Mouse (Mus musculus) urinary bladder, postnatal 14 days (tissue): ENCODE results near the gene Six1.
"Not testable (repeated sequence)": the region's sequence is repeated elsewhere in the genome, so short reads cannot be mapped to it uniquely, and the experiment has no call there.

Experiments
- DNase-seq: peaks from one replicate; pipeline ENCODE4 v3.0.0; 2021; ENCODE audit warnings: low spot score

Six1 gene

DNA sequence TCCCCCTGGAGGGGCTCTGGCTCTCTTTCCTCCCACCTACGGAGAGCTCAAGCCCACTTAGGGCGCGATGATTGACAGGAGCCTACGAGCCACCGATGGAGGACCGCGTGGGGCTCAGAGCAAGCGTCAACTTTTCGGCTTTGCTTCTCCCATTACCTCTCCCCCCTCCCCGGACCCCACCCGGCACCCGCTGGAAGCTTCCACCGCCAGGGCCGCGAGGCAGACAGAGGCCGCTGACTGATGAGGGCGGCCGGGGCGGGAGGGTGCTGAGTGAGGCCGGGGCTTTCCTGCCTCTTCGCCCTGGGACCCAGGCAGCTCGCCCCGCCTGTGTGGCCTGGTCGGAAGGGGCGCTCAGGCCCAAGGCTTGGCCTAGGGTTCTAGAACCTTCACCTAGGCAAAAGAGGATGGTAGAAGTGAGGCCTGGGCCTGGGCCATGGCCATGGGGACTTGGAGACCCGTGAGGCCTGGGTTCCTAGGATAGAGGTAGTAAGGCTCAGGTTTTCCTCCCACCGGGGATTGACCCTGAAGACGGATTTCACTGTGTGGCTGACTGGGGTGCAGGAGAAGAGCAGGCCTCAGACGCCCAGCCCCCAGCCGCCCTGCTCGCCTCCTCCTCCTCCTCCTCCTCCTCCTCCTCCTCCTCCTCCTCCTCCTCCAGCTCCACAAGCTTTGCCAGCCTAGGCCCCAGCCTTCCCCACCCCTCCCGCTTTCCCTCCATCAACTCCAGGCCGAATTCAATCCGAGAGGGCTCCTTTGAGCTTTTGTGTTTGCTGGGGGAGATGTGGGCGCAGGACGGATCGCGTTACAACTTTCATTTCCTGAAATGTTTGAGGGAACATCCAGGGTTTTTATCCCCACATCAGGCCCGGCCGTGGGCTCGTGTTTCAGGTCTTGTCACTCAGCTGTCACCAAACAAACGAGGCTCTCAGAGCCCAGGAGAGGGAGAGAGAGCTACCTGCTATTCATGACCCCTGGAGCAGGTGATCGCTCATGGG, 18.5 kb downstream of the Six1 start:
- no peak for DNase-seq

DNA sequence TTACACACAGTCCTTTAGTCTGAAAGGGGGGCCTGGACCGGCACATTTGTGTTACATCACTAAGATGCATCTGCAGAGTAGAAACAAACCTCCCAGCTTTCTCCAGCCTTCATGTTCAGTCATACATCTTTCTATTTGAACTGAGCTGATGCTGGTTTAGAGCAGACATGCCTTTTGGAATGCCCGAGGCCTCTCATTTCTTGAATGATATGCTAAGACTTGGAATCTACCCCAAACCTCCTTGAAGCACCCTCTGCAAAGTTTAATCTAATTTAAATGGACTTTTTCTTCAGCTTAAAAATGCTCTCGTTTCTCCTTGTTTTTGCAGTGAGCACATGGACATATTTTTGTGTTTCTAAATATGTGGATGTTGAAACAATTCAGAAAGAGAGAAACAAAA, 21.0 kb downstream of the Six1 start:
- no peak for DNase-seq

DNA sequence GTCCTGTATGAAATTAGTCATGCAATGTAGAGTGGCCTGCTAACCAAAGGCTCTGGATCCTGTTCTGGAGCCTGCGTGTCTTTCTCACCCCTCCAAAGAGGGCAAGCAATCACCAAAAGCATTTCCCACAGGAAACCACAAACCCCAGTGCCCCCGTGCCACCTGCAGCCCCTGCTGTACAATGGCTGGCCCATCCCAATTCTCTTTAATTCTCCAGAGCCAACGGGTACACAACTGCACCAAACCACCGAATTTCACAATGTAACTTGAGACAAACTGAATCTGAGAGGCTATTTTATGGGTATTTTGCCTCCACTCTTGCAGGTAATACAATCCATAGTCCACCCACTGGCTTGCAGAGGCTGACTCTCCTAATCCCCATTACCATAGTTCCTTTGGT, 22.4 kb downstream of the Six1 start:
- DNase-seq, result no peak

DNA sequence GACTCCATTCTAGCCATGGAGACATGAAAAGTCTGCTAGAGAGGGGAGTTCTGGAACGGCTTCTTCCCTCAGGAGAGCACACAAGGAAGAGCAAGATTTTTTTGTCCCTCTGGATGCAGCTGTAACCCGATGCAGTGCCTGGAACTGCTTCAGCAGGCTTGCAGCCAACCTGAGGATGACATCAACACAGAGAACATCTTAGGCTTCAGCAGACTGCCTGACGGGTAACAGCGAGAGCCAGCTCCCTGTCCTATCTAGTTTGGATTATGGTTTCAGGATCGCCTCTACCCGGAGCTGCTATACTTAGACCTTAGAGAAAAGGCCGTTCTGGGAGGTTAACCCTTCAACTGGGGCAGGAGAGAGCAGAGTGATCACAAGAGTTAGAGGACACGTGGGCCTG, 28.2 kb downstream of the Six1 start:
- peak; percentile 69 for DNase-seq

DNA sequence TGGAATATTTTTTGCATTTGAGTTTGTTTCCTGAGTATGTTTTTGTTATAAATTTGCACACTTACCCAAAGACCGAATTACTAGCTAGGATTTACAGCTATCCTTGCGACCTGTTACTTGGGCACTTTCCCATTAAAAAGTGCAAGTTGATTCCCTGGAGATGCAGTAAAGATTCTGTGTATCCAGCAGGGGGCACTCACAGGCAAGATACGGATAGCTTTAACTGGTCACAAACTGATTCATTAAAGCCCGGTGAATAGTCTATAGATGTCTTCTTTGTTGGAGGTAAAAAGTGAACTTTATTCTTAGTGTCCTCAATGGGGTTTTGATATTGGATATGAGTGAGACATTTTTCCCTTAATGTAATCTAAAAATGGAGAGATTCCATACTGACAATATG, 32.7 kb downstream of the Six1 start:
- DNase-seq, result peak; percentile 78

DNA sequence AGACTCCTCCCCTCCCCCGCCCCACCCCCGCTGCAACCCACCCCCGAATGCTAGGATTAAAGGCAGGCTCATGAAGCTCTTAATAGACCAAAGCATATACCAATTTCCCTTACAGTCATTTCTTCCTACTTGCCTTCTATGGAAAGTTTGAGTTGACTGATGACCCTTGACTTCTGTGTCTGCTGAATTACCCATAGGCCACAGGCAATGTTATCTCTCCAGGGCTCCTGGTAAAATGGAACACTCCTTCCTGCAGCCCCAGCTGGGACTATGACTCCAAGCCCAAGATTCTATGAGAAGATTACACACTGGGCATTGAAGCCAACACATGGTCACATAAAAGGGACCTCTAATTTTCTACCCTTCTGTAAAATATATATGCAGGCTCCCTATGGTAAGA, 33.3 kb downstream of the Six1 start:
- no peak for DNase-seq

DNA sequence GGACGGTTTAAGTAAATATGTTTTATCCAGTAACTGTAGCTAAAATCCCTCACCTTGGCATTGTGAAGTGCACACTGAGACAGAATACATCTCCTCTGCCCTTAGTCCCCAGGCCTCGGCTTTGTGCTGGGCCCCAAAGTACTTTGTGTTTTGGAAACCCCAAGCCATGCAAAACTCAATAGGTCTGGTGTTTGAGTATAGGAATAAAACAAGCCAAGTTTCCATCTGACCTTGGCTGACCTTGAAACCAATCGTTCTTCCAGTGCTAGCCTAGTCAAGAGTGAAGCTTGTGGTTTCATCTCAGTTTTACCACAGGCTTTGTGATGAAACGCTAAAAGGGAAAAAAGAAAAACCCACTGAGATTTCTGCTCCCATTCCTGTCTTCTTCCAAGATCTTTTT, 34.8 kb downstream of the Six1 start:
- DNase-seq, result no peak

DNA sequence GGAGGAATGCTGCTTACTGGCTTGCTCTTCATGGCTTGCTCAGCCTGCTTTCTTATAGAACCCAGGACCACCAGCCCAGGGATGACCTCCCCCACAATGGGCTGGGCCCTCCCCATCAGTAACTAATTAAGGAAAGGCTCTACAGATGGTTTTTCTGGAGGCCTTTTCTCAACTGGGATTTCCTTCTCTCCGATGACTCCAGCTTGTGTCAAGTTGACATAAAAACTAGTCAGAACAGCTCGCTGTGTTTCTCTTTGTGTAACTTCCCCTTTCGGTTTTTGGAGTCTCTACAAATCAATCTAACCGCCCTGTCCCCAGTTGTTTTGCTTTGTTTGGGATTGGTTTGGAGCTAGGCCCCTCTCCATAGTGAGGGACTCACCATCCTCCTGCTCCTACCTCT, 37.5 kb downstream of the Six1 start:
- no peak for DNase-seq

DNA sequence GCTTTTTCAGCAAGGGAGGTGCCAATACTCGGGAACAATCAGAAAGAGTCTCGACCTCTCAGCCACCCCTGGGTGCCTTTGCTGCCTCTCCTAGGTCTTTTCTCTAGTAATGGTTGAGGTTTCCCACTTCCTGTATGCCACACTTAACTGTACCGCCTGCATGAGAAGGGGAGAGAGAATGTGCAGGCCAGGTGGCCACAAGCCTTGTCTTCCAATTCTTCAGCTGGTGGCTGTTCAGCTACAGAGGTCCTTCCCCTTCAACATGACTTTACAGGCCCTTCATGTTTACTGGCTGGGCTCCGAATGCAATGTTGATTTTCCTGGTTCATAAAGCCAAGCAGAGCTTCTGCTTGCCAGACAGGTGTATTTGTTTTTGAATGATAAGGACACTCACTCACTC, 39.4 kb downstream of the Six1 start:
- peak; percentile 59 for DNase-seq

DNA sequence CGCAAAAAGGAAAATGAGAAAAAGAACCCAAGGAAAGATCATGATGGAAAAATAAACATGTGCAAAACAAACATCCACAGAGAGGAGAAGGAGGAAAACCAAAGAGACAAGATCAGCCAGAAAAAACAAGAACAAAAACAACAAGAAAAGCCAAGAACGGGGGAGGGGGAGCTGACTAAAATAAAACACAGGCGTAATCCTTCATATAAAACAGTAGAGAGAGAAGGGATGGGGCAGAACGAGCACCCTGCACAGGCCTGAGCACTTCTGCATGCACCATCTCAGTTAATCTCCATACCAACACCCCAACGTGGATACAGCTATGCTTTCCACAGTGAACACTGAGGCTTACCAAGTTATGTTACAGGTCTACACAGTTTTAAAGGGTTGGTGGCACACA, 40.9 kb downstream of the Six1 start:
- DNase-seq, result no peak

DNA sequence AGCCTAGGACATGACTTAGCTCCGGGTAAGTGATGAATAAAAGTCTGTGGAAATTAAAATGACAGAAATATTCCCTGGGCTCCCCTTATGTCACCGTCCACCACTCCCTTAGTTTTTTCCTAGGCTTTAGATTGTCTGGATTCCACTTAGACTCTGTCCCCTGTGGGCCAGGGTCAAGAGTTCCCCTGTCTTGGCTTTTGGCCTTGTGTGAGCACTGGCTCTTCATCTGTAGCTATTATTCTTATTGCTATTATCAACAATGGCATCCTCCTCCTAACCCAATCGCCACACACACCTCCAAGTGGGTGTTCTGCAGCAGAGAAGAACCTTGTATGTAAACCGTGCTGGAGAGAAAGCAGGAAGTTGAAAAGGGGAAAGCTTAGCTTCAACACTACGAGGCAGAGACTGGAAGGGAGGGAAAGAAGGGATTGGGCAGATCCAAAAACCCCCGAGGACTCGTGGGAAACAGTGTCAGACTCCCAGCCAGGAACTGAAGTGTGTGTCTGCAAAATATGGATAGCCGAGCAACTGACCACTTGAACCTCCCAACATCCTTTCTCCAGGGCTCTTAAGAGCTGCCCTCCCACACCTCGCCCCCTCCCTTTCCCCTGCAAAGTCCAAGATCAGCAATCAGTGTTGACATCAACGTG, 41.4 kb downstream of the Six1 start:
- DNase-seq, result no peak

DNA sequence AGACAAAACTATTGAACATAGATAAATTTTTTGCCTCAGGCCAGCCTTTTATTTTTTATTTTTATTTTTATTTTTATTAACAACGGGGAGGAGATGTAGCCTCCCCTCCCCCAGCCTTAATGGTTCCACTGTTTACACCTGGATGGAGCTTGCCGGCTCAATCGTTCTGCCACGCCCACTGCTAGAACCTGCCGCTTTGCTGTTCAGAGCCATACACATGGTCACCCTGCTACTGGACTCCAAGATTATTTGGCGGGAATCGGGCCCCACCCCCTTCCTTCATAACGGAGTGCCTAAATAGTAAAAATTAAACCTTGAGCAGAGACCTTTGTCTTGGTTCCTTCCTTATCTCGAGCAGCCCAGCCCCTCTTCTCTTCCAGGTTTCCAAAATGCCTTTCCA, 50.8 kb downstream of the Six1 start:
- DNase-seq, result not testable (repeated sequence)

DNA sequence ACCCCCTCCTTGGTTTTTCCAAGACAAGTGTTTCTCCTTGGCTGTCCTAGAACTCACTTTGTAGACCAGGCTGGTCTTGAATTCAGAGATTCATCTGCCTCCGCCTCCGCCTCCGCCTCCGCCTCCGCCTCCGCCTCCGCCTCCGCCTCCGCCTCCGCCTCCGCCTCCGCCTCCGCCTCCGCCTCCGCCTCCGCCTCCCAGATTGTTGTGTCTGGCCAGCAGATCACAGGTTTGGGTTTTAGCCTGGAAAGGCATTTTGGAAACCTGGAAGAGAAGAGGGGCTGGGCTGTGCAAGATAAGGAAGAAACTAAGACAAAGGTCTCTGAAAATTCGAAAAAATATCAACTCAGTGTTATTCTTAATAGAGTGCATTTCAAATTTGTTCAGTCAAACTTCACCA, 51.4 kb downstream of the Six1 start:
- peak; percentile 63 for DNase-seq

DNA sequence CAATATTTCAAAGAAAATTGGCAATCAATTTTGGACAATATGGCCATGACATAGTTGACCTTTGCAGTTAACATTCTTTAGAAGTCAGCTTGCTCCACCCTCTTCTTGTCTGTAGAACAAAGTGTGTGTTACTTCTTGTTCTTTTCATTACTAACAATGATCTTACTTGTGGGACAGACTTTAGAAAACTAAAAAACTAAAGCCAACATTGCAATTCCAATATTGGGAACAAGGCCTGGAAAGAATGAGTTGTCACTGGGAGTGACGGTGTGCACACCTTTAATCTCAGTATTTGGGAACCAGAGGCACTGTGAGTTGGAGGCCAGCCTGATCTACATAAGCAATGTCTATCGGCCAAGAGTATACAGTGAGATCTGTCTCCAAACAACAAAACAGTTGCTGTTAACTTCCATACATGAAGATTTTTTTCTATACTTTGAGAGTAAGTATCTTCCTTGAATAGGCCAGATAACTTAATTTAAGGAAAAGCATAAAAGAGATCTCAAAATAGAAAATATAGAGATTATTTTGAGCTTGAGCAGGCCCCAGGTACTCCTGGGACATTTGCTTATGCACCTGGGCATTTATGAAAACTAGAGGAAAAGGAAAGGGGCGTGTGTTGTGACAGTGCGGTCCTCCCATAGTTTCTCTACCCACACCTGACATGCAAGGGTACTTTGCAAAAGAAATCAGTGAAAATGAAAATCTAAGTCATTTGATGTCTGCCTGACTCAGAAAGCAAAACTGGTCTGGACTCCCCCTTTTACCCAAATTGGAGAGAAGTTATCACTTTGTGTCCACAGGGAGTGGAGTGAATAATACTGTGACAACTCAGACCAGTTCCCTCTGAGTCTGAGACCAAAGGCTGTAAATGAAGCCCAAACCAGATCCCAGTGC, 55.3 kb downstream of the Six1 start:
- no peak for DNase-seq

DNA sequence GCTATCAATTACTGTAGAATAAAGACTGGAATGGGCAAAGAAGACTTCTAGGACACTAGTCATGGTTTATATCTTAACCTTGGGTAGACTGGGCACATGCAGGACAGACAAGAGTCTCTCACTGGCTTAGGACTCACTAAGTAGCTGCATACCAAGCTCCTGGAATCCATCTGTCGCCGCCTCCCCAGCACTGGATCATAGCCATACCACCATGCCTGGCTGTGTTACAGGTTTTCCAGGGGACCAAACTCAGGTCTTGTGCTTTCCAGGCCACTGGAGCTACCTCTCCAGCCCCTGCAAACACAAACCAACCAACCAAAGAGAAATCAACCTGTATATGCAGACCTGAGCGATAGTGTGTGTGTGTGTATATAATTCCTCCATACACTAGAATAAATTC, 57.0 kb downstream of the Six1 start:
- DNase-seq, result no peak
